Mouse (Mus musculus): ENCODE measurements around the gene Rbmx2.

DNA sequence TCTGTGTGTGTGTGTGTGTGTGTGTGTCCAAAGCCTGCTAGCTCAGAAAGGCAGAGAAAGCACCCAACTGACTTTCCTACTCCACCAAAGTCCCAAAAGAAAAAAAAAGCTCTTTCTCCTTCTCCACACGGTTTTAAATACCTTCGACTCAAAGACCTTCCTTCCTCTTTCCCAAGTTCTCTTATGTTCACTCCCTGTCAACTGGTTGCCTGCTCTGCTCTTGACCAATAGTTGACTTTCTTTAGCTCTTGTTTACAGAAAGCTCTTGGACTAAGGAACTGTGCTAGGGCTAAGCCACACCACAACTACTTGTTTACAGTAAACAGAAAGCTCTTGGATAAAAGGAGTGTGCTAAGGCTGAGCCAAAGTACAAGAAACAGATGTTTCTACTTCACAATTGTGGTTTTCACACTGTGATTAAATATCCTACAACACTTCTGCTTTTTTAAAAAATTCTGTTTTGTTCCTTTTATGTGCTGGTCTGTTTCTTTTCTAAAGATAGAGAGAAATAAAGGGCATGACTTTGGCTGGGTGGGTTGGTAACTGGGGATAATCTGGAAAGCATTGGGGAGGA lies 60.0 kb downstream of the Rbmx2 start:
- TF ChIP-seq CTCF (IDR thresholded peaks at IDR 0.05; ENCODE audit: control insufficient read depth, insufficient read depth, insufficient replicate concordance, low read depth, low read length) = no peak
- TF ChIP-seq POLR2A (IDR thresholded peaks at IDR 0.05; ENCODE audit: control insufficient read depth, low read depth, low read length) = no peak

Data from testis, adult 2 months (tissue).